Mouse (Mus musculus): ENCODE measurements around the gene Rhobtb1. TPM values are rescaled to one million over a fixed set of nuclear protein-coding genes. Genes with fewer than 3 reads are reported as not detected.

The Rhobtb1 gene
- 100 to 1,000 TPM; 113 to 183 TPM for total RNA-seq (2021)

- intact Hi-C loops (cut with DNase I) = no loop called here
- no peak for DNase-seq (ENCODE audit: low spot score)
These were observed at the start of gene Rhobtb1 for GRCm38 (mm10) chr10:69151045-69151444. Gene Rhobtb1 (plus strand): TSS chr10:69151434.

- intact Hi-C loops (cut with DNase I) = loop anchor here (10.0 kb wide), 1 partner anchor 197 kb away; no protein-coding TSS in a partner anchor
- DNase-seq (ENCODE audit: low spot score) = no peak
These were observed 49.2 kb upstream of the Rhobtb1 start for GRCm38 (mm10) chr10:69101988-69102387.

GRCm38 (mm10) chr10:69104143-69104882 is 46.9 kb upstream of the Rhobtb1 start:
- DNase-seq (ENCODE audit: low spot score) = no peak
- intact Hi-C loops (cut with DNase I) = loop anchor here (10.0 kb wide), 1 partner anchor 200 kb away; no protein-coding TSS in a partner anchor

- DNase-seq (ENCODE audit: low spot score) = no peak
- intact Hi-C loops (cut with DNase I) = loop anchor here (10.0 kb wide), 1 partner anchor 200 kb away; no protein-coding TSS in a partner anchor
These were observed 46.4 kb upstream of the Rhobtb1 start for GRCm38 (mm10) chr10:69104883-69105225.

GRCm38 (mm10) chr10:69106796-69107195 is 44.4 kb upstream of the Rhobtb1 start:
- intact Hi-C loops (cut with DNase I) = loop anchor here (10.0 kb wide), 1 partner anchor 202 kb away; no protein-coding TSS in a partner anchor

GRCm38 (mm10) chr10:69107253-69107652 is 44.0 kb upstream of the Rhobtb1 start:
- DNase-seq (ENCODE audit: low spot score) = no peak
- intact Hi-C loops (cut with DNase I) = loop anchor here (10.0 kb wide), 1 partner anchor 202 kb away; no protein-coding TSS in a partner anchor

More at GRCm38 (mm10) chr10:69106796-69107195, 44.4 kb upstream of the Rhobtb1 start:
- DNase-seq (ENCODE audit: low spot score) = no peak

- no peak for DNase-seq (ENCODE audit: low spot score)
- intact Hi-C loops (cut with DNase I) = no loop called here
These were observed 36.9 kb upstream of the Rhobtb1 start for GRCm38 (mm10) chr10:69114384-69114783.

GRCm38 (mm10) chr10:69117996-69118395 is 33.2 kb upstream of the Rhobtb1 start:
- intact Hi-C loops (cut with DNase I) = no loop called here
- DNase-seq (ENCODE audit: low spot score) = no peak

GRCm38 (mm10) chr10:69118893-69119292 is 32.3 kb upstream of the Rhobtb1 start:
- intact Hi-C loops (cut with DNase I) = no loop called here
- no peak for DNase-seq (ENCODE audit: low spot score)

GRCm38 (mm10) chr10:69119456-69119855 is 31.8 kb upstream of the Rhobtb1 start:
- intact Hi-C loops (cut with DNase I) = no loop called here
- DNase-seq (ENCODE audit: low spot score) = no peak

GRCm38 (mm10) chr10:69126546-69126945 is 24.7 kb upstream of the Rhobtb1 start:
- intact Hi-C loops (cut with DNase I) = no loop called here
- DNase-seq (ENCODE audit: low spot score) = no peak

- DNase-seq (ENCODE audit: low spot score) = no peak
- intact Hi-C loops (cut with DNase I) = no loop called here
These were observed 22.7 kb upstream of the Rhobtb1 start for GRCm38 (mm10) chr10:69128531-69128930.

- DNase-seq (ENCODE audit: low spot score) = no peak
- intact Hi-C loops (cut with DNase I) = no loop called here
These were observed 20.6 kb upstream of the Rhobtb1 start for GRCm38 (mm10) chr10:69130613-69131012.

GRCm38 (mm10) chr10:69134356-69134755 is 16.9 kb upstream of the Rhobtb1 start:
- intact Hi-C loops (cut with DNase I) = no loop called here
- DNase-seq (ENCODE audit: low spot score) = no peak

- intact Hi-C loops (cut with DNase I) = no loop called here
- no peak for DNase-seq (ENCODE audit: low spot score)
These were observed 14.9 kb upstream of the Rhobtb1 start for GRCm38 (mm10) chr10:69136241-69136828.

- DNase-seq (ENCODE audit: low spot score) = no peak
- intact Hi-C loops (cut with DNase I) = no loop called here
These were observed 2.0 kb upstream of the Rhobtb1 start for GRCm38 (mm10) chr10:69149252-69149651.

GRCm38 (mm10) chr10:69152971-69153370 is 1.7 kb downstream of the Rhobtb1 start:
- intact Hi-C loops (cut with DNase I) = no loop called here
- DNase-seq (ENCODE audit: low spot score) = no peak

GRCm38 (mm10) chr10:69155428-69156175 is 4.4 kb downstream of the Rhobtb1 start:
- no peak for DNase-seq (ENCODE audit: low spot score)
- intact Hi-C loops (cut with DNase I) = no loop called here

- DNase-seq (ENCODE audit: low spot score) = no peak
- intact Hi-C loops (cut with DNase I) = no loop called here
These were observed 5.2 kb downstream of the Rhobtb1 start for GRCm38 (mm10) chr10:69156462-69156861.

GRCm38 (mm10) chr10:69157471-69157870 is 6.2 kb downstream of the Rhobtb1 start:
- intact Hi-C loops (cut with DNase I) = no loop called here
- DNase-seq (ENCODE audit: low spot score) = no peak

GRCm38 (mm10) chr10:69160877-69161276 is 9.6 kb downstream of the Rhobtb1 start:
- intact Hi-C loops (cut with DNase I) = no loop called here
- no peak for DNase-seq (ENCODE audit: low spot score)

Measured in heart, postnatal 25 days (tissue).